Mouse (Mus musculus) neural tube, embryonic 15.5 days (tissue): ENCODE measurements around the gene Abl2. TPM values are rescaled to one million over a fixed set of nuclear protein-coding genes. Genes with fewer than 3 reads are reported as not detected.
A peak's percentile ranks its signal among the peaks of the same experiment; 100 is the strongest.

Experiments used
- ATAC-seq: fragments of 200-750 bp; cut with Nextera tagmentation; 2 replicates; pipeline ENCODE4 v1.8.0; 2017; ENCODE audit warnings: mild to moderate bottlenecking, moderate TSS enrichment, moderate library complexity; ENCODE audit not compliant: low FRiP score
- H3K27ac ChIP-seq: fragments of 300-500 bp; sonication (generic); replicated peaks from 2 replicates; pipeline ENCODE4 v1.5.1; 2015; ENCODE audit warnings: mild to moderate bottlenecking, inconsistent platforms
- H3K27me3 ChIP-seq: fragments of 300-500 bp; sonication (generic); replicated peaks from 2 replicates; pipeline ENCODE4 v1.6.1; 2015; ENCODE audit warnings: inconsistent platforms
- H3K36me3 ChIP-seq: fragments of 300-500 bp; sonication (generic); 2 replicates; pipeline ENCODE4 v1.6.1; 2015; ENCODE audit warnings: inconsistent platforms
- H3K4me1 ChIP-seq: fragments of 300-500 bp; sonication (generic); 2 replicates; pipeline ENCODE4 v1.6.1; 2015; ENCODE audit warnings: inconsistent platforms
- H3K4me2 ChIP-seq: fragments of 300-500 bp; sonication (generic); 2 replicates; pipeline ENCODE4 v1.6.1; 2015; ENCODE audit warnings: inconsistent platforms, mild to moderate bottlenecking, moderate library complexity
- H3K4me3 ChIP-seq: fragments of 300-500 bp; sonication (generic); replicated peaks from 2 replicates; pipeline ENCODE4 v1.5.1; 2015; ENCODE audit warnings: mild to moderate bottlenecking, inconsistent platforms
- H3K9ac ChIP-seq: fragments of 300-500 bp; sonication (generic); replicated peaks from 2 replicates; pipeline ENCODE4 v1.6.1; 2015; ENCODE audit warnings: mild to moderate bottlenecking, inconsistent platforms
- H3K9me3 ChIP-seq: fragments of 300-500 bp; sonication (generic); replicated peaks from 2 replicates; pipeline ENCODE4 v1.6.1; 2016; ENCODE audit warnings: inconsistent platforms
- WGBS: fragments of 180-500 bp; shearing (Covaris S2); methylation state at CpG from one replicate; pipeline ENCODE4 v1.1.7; 2015; ENCODE audit warnings: mixed read lengths; 5-methylcytosine and 5-hydroxymethylcytosine counted together
- polyA plus RNA-seq: library from polyadenylated mRNA; unstranded; fragments of >200 nt; fragmentation: Nextera tagmentation; extraction: Ambion mirVana; gene quantifications from 2 replicates; pipeline ENCODE4 v1.2.1, GENCODE M21; 2015

The Abl2 gene
- polyA plus RNA-seq, 1 experiment from 2014 or later: 5.3 TPM

DNA sequence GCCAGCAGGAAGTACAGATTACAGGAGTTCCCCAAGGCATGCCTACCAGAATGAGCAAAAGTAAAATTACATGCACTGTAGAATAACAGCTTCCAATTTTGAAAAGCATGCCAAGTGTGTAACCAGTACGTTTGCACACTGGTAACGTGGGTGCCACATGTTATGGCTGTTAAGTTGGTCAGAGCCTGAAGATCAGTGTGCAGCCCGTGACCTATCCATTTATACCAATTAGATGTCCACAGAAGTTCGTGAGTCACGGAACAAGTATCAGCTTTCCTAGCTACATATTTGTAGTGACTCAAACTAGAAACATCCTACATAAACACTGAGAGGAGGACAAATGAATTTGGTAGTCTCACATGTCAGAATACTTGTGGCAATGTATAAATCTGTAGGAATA is 80.9 kb downstream of the Abl2 start:
- H3K4me3 ChIP-seq: no peak overlapping the region
- no peak overlapping the region for H3K9ac ChIP-seq
- H3K4me1 ChIP-seq: peaks cover 8% of the 10 kb centered on the region; the same call in 1 of the 2 replicates
- H3K4me2 ChIP-seq: no peak overlapping the region
- no peaks in the 10 kb centered on the region for H3K27me3 ChIP-seq
- WGBS: 92% methylated on average over 5 of the region's 5 CpGs
- H3K27ac ChIP-seq: no peak overlapping the region
- no peaks in the 10 kb centered on the region for H3K9me3 ChIP-seq
- H3K36me3 ChIP-seq: peaks cover 58% of the 10 kb centered on the region
- no peak for ATAC-seq

GRCm38 (mm10) chr1:156640577-156640976 is 82.0 kb downstream of the Abl2 start:
- WGBS: 80% methylated on average over 4 of the region's 4 CpGs
- no peak overlapping the region for H3K9ac ChIP-seq
- peaks cover 52% of the 10 kb centered on the region for H3K36me3 ChIP-seq
- H3K27me3 ChIP-seq: no peaks in the 10 kb centered on the region
- H3K4me2 ChIP-seq: no peak overlapping the region
- 0 out of 2 replicates have a peak, but pooled peaks have one; percentile 22 for ATAC-seq
- H3K9me3 ChIP-seq: no peaks in the 10 kb centered on the region
- H3K4me3 ChIP-seq: no peak overlapping the region
- peaks cover 14% of the 10 kb centered on the region for H3K4me1 ChIP-seq
- H3K27ac ChIP-seq: no peak overlapping the region

GRCm38 (mm10) chr1:156641808-156642207 is 83.2 kb downstream of the Abl2 start:
- WGBS: 92% methylated on average over 10 of the region's 10 CpGs
- ATAC-seq: no peak

DNA sequence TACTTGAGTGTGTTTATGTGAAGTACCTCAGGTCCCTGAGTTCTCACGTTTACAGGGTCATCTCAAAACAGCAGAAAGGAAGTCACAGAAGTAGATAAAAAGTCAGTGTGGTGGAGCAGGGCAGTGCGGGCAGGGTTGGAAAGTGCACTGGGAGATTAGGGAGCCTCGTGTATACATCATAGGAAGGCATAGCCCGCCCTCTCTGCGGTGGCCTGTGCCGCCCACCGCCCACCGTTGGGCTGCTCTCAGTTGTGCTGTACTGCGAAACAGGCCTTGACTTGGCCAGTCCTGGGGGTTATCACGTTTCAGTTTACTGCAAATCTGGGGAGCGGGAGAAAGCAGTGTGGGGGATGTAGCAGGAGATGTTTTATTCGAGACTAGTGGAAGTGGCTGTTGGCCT is 84.2 kb downstream of the Abl2 start:
- Histone ChIP-seq H3K4me1 (peaks cover 18% of the 10 kb centered on the region), H3K9ac (no peak overlapping the region), H3K27me3 (no peaks in the 10 kb centered on the region), H3K9me3 (no peaks in the 10 kb centered on the region), H3K36me3 (peaks cover 38% of the 10 kb centered on the region), H3K4me2 (no peak overlapping the region), H3K4me3 (no peak overlapping the region), H3K27ac (no peak overlapping the region)
- 69% methylated on average over 12 of the region's 12 CpGs for WGBS
- no peak for ATAC-seq

More at GRCm38 (mm10) chr1:156641808-156642207, 83.2 kb downstream of the Abl2 start:
- no peaks in the 10 kb centered on the region for H3K27me3 ChIP-seq
- peaks cover 18% of the 10 kb centered on the region for H3K4me1 ChIP-seq
- no peak overlapping the region for H3K9ac ChIP-seq
- H3K9me3 ChIP-seq: no peaks in the 10 kb centered on the region
- H3K4me2 ChIP-seq: no peak overlapping the region
- H3K27ac ChIP-seq: no peak overlapping the region
- H3K4me3 ChIP-seq: no peak overlapping the region
- H3K36me3 ChIP-seq: peaks cover 44% of the 10 kb centered on the region

DNA sequence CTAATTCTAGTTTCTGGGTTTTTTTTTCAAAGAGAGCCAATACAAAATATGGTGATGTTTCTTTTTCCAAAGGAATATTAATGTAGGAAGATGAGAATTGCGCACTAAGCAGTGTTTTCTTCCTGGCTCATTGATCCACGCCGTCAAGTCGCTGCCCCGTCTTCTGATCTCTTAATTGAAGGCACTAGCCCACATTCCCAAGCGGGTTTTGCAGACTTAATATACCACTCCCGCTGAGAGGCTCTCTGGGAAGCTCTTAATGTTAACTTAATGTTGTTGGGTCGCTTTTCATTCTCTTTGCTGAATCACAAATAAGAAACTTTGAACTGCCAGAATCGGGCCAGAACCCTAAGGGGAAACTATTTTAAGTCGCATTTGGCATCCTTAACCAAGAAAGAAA is 85.5 kb downstream of the Abl2 start:
- 42% methylated on average over 10 of the region's 10 CpGs for whole genome bisulfite sequencing
- Histone ChIP-seq H3K4me3 (no peak overlapping the region), H3K27me3 (no peaks in the 10 kb centered on the region), H3K9ac (no peak overlapping the region), H3K4me1 (peaks cover 18% of the 10 kb centered on the region), H3K9me3 (no peaks in the 10 kb centered on the region), H3K27ac (peak overlapping the region; percentile 33; the same call in 1 of the 2 replicates), H3K4me2 (no peak overlapping the region), H3K36me3 (peaks cover 36% of the 10 kb centered on the region)
- no peak for ATAC-seq

DNA sequence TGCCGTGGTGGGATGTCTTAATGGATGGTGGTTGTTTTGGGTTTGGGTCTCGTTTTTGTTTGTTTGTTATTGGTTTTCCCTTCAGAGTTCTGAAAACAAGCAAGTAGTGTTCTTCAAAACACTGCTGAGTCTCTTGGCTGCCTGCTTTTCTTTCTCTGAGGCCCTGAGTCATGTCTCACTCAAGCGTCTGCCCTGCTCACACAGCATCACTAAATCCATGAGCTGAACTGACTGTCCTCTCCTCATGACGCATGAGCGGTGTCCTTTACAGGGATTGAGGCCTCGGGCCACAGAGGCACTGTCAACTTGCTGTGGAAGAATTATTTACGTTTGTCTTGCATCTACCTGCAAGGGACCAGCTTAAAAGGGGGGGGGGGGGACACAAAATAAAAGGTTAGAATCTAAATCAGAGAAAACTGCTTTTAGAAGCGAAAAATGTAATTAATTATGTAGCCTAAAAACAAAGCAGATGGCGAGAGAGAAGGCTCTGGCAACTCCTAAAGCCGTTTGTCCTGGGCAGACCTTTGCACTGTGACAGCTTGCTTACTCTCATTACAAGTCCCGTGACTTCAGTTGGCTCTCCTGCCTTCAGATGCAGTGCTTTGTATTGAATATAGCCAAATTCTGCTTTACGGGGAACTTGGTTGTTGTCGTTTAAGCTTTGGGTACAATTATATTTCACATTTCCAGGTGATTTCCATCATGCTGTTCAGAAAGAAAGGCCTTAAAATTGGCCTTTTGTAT is 86.4 kb downstream of the Abl2 start:
- Histone ChIP-seq H3K9me3 (no peaks in the 10 kb centered on the region), H3K4me1 (peaks cover 18% of the 10 kb centered on the region), H3K27ac (0 out of 2 replicates have a peak overlapping the region, but pooled peaks have one; percentile 33), H3K4me2 (no peak overlapping the region), H3K9ac (no peak overlapping the region), H3K4me3 (no peak overlapping the region), H3K36me3 (peaks cover 30% of the 10 kb centered on the region), H3K27me3 (no peaks in the 10 kb centered on the region)
- 45% methylated on average over 13 of the region's 13 CpGs for WGBS
- no peak for ATAC-seq

GRCm38 (mm10) chr1:156645971-156646370 is 87.4 kb downstream of the Abl2 start:
- ATAC-seq: no peak
- no peaks in the 10 kb centered on the region for H3K27me3 ChIP-seq
- no peak overlapping the region for H3K27ac ChIP-seq
- peaks cover 18% of the 10 kb centered on the region for H3K4me1 ChIP-seq
- no peak overlapping the region for H3K4me2 ChIP-seq
- 75% methylated on average over 4 of the region's 4 CpGs for WGBS
- no peak overlapping the region for H3K4me3 ChIP-seq
- no peaks in the 10 kb centered on the region for H3K9me3 ChIP-seq
- peaks cover 20% of the 10 kb centered on the region for H3K36me3 ChIP-seq
- no peak overlapping the region for H3K9ac ChIP-seq

GRCm38 (mm10) chr1:156648705-156649104 is 90.1 kb downstream of the Abl2 start:
- Histone ChIP-seq H3K4me3 (no peak overlapping the region), H3K9ac (no peak overlapping the region), H3K4me2 (no peak overlapping the region), H3K27ac (no peak overlapping the region), H3K9me3 (no peaks in the 10 kb centered on the region), H3K36me3 (no peaks in the 10 kb centered on the region; the same call in 1 of the 2 replicates), H3K27me3 (no peaks in the 10 kb centered on the region), H3K4me1 (peaks cover 19% of the 10 kb centered on the region)
- no peak for ATAC-seq
- WGBS: 25% methylated on average over 2 of the region's 2 CpGs

- no peaks in the 10 kb centered on the region; the same call in 1 of the 2 replicates for H3K36me3 ChIP-seq
- no peak for ATAC-seq
- H3K9me3 ChIP-seq: no peaks in the 10 kb centered on the region
- no peak overlapping the region for H3K4me3 ChIP-seq
- no peak overlapping the region for H3K4me2 ChIP-seq
- H3K9ac ChIP-seq: no peak overlapping the region
- no peak overlapping the region for H3K27ac ChIP-seq
- H3K4me1 ChIP-seq: peaks cover 8% of the 10 kb centered on the region
- H3K27me3 ChIP-seq: no peaks in the 10 kb centered on the region
- WGBS: 81% methylated on average over 9 of the region's 9 CpGs
Measured at GRCm38 (mm10) chr1:156650631-156651030, 92.0 kb downstream of the Abl2 start.

DNA sequence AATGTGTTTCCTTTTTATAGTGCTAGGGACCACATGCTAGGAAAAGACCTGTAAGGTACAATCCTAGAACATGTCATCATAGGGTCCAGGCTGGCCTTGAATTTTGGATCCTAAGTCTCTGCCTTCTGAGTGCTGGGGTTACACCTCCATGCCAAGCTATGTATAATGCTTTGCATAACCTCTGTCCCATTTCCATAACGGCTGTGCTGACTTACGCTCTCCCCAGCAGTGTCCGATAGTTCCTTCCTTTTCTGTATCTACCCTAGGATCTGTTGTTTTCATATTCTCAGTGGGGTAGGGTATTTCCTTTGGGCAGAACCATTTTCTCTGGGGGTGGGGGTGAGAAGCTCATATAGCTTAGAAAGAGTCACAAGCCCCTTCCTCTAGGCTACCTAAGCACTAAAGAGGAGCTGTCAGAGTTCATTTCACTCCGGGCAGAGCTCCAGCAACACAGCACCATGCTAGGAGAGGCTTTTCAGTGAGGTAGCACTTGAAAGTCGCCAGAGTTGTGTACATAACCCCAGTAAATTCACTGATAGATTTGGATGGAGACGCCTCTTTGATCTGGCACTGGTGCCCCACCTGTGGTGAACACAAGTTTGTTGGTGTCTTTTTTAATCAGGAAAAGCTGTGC is 93.7 kb downstream of the Abl2 start:
- peaks cover 4% of the 10 kb centered on the region; the same call in 1 of the 2 replicates for H3K4me1 ChIP-seq
- no peak overlapping the region for H3K4me2 ChIP-seq
- H3K27me3 ChIP-seq: no peaks in the 10 kb centered on the region
- ATAC-seq: no peak
- no peaks in the 10 kb centered on the region for H3K9me3 ChIP-seq
- H3K9ac ChIP-seq: no peak overlapping the region
- 61% methylated on average over 6 of the region's 6 CpGs for WGBS
- H3K4me3 ChIP-seq: no peak overlapping the region
- no peak overlapping the region for H3K27ac ChIP-seq
- no peaks in the 10 kb centered on the region; the same call in 1 of the 2 replicates for H3K36me3 ChIP-seq

GRCm38 (mm10) chr1:156654735-156655530 is 96.3 kb downstream of the Abl2 start:
- H3K9me3 ChIP-seq: no peaks in the 10 kb centered on the region
- H3K36me3 ChIP-seq: no peaks in the 10 kb centered on the region; the same call in 1 of the 2 replicates
- H3K4me3 ChIP-seq: no peak overlapping the region
- no peak for ATAC-seq
- WGBS: 87% methylated on average over 13 of the region's 13 CpGs
- no peaks in the 10 kb centered on the region for H3K27me3 ChIP-seq
- H3K9ac ChIP-seq: no peak overlapping the region
- H3K4me2 ChIP-seq: no peak overlapping the region
- peaks cover 4% of the 10 kb centered on the region; the same call in 1 of the 2 replicates for H3K4me1 ChIP-seq
- H3K27ac ChIP-seq: no peak overlapping the region
